Mouse (Mus musculus) cerebellum, postnatal 25 days (tissue): ENCODE results near the gene Dnajc3.

ENCODE experiments used
- DNase-seq, 2 experiments: peaks; one replicate each; pipeline ENCODE4 v3.0.0; 2021; ENCODE audit warnings: mixed read lengths in 2 of 2

Dnajc3 gene

DNA sequence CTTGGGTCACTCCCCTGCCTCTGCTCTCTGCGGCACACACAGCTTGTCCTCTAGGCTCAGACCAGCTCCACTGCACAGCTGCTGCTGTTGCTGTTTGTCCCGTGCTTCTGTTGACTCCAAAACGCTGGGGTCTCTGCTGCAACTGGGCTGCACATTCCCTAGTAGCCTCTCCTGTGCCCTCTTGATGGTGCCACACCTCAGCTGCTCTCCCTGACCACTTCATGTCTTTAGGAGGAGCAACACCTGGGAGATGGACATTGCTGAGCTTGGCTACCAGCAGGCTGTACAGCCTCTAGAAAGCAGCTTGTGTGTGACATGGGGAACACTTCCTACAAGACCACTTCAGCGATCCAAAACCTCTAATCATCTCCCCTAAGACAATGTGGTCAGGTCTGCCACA lies 46.4 kb downstream of the Dnajc3 start:
- no peak for DNase-seq

DNA sequence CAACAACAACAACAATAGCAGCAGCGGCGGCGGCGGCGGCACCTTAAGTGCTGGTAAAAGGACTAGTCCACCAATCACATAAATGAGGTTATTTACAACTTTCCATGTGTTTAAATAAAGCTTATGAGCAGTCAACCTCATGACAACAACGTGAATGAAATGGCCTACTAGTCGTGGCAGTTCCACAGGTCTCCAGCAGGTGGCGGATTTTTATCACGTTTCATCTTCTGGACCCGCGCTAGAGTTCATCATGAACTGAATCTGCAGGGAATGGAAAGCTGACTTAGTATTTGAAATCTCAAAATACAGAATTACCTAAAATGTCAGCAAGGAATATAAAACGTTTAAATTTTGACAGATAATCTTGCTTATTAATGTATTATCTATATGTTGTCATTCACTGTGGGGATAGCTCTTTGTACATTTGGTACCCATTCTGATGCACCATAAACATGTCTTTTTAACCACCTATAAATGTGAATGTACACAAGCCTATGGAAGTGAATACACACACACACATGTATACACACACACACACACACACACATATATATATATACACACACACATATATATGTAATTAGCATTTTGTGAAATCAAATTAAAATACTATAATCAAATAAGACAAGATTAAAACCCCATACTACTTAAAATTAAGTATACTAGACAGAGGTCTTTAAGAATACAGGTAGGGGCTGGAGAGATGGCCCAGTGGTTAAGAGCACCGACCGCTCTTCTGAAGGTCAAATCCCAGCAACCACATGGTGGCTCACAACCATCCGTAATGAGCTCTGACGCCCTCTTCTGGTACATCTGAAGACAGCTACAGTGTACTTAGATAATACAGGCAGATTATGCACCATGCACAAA lies 49.1 kb downstream of the Dnajc3 start:
- peak; percentile 80 to 86 for DNase-seq

DNA sequence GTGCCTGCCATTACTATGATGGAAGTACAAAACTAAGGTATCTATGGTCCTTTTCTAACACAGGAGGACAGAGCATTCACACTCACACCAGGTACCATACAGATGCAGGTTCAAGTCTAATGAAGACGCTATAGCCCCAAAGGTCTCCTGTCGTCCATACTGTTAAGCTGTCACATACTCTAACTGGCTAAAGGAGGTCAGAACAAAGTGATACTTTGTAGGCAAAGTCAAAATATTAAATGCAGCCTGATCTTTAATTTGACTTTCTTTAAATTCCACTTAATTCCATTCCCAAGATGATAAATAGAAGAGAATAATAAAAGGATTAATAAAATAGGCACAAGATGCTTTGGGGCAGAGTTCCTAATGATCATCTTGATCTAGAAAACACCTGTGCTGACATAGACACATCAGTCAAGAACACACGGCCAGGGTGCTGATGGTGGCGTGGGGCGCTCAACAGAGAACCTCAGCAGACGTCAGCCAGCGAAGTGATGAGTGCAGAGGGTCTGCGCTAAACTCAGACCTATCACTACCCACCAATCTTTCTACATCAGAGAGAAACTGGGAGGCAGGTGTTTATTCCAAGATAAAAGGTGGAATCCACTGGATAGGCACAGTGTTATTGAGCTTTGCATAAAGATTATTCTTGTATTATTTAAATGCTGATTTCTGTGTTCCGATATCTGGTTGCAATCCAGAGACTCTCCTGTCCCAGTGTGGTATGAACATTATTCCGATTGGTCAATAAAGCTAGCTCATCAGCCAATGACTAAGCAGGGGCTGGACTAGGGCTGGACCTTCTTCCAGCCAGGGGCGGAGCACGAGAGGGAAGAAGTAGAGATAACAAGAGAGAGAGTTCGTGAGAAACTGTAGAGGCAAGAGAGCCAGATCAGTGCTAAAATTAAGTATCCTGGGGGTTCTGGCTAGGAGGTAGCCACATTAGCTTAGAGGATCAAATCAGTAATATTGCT lies 50.0 kb downstream of the Dnajc3 start:
- DNase-seq: no peak

DNA sequence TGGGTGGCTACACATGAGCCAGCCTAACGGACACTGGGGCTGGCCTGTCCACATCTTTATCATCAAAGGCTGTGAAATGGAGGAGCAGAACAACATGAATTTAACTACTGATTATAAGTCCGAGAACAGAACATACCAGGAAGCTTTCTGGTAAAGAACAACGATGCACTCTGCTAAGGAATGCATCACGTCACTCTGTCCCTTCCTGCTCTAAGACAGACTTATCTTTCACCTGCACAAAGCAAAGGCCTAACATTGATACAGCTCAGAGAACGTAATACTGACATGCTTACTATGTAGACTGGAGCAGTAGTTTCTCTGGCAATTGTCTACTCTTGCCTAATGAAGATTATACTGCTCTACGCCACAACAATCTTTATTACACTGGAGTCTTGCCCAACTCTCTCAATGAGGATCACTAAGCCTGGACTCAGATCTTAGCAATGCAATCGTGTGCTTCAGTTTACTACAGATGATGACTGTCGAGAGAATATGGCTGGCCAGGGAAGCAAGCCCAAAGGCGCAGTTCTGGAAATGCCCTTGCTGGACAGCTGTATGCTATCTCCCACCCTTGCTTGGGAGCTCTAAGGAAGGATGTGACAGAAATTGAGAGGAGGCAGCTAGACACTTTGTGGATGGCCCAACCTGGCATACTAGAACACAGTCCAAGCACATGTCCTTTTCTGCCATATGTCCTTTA lies 57.6 kb downstream of the Dnajc3 start:
- no peak for DNase-seq

DNA sequence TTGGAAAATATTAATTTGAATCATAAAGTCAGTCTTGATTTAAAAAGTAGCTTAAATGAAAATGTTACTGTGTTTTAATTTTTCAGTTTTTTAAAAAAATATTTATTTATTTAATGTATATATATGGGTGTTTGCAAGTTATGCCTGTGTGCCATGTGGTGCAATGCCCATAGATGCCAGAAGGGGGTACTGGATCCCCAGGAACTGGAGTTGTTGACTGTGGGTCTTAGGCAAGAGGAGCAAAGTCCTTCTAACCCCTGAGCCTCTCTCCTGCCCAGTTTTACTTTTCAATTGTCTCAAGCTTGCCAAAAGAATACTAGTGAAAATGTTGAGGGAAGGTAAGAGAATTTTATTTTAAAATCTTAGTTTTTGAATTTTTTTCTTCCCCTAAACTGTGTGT lies 65.5 kb downstream of the Dnajc3 start:
- peak in 1 of 2 experiments; percentile 44 for DNase-seq

DNA sequence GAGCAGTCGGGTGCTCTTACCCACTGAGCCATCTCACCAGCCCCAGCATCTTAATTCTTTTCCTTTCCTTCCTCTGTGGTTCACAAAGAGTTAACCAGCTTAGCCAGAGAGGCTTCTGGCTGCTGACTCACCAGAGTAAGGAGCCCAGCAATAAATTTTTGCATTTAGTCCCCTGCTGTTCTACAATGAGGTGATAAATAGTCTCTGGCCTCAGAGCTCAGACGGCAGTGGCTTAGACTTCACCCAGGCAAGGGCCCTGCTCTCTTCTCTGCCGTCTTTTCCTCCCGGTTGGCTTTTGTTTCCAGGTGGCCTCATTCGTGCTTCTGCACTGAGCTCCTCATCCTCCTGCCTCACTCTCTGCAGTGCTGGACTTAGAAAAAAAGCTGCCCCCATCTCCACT lies 68.1 kb downstream of the Dnajc3 start:
- peak in 1 of 2 experiments; percentile 28 for DNase-seq

DNA sequence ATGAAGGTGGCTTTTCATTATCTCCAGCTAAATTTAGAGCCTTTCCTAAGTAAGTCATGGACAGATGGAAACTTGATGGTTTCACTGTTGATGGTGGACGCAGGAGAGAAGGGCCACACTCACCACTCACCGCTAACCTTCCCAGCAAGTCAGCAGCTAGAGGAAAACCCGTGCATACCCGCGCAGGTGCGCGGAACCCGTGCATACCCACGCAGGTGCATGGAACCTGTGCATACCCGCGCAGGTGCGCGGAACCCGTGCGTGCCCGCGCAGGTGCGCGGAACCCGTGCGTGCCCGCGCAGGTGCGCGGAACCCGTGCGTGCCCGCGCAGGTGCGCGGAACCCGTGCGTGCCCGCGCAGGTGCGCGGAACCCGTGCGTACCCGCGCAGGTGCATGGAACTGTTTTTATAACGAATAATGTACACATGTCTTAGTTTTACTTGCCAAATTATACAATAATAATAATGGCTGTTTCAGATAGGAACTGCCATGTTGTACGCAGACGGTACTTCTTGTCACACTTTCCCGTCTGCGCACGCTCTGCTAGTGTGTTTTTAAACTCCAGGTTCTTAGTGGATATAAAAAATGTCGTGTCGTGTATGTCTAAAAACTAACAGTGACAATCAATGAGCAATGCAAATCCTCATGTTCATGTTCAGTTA lies 68.8 kb downstream of the Dnajc3 start:
- peak; percentile 61 to 65 for DNase-seq

DNA sequence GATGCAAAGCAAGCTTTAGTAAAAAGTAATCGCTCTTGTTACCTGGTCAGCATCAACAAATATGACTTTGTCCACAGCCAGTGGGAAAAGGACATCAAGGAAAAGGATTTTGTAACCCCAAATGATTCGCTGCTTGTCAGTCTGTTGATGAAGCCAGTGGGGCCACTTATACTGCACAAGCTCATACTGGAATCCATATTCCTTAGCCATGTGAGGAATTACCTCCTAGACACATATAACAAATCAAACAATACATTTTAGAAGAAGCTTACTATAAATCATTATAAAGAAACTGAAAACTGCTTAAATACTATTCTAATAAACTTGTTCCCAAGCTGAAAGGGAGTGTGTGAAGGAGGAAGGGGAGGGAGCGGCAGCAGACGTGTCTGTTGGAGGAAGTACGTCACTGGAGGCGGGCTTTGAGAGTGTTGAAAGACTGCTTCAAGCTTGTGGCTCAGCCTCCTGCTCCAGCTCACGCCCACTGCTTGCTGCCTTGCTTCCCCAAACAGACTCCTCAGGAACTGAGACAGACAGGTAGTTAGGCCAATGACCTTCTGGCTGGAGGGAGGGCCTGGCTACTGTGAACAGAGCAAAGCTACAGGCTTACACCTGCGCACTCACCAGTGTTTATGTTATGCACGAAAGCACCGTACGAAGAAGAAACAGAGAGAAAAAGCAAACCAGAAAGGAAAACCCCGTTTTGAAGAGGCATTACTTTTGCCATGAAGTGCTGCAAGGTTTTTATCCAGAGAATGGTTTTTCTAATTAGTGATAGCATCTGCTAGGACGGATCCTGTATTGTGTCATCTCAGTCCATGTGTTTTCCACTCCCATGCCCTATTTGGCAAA lies 69.6 kb downstream of the Dnajc3 start:
- DNase-seq: peak; percentile 98 to 99

DNA sequence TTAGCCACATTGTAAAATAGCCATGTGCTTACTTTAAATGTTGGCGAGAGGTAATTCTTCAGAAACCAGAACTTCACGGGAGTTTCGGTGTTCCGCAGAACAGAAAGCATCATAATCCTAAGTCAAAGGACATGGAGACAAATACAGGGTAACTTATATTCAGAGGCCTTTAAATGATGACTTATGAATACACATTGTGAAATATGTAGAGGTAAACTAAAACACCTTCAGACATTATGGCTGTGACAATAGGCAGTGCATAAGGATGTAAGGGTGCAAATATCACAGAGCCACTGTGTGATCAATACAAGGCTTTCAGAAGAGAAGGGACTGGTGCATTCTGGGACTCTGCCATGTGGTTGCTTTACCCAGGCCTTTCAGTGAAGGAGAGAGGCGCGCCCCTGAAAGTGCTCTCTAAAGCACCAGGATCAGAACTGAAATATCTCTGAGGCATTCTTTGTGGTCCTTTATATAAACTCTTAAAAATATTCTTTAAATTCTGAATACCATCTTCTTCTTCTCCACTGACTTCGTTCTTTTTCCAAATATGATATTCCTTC lies 70.3 kb downstream of the Dnajc3 start:
- no peak for DNase-seq

DNA sequence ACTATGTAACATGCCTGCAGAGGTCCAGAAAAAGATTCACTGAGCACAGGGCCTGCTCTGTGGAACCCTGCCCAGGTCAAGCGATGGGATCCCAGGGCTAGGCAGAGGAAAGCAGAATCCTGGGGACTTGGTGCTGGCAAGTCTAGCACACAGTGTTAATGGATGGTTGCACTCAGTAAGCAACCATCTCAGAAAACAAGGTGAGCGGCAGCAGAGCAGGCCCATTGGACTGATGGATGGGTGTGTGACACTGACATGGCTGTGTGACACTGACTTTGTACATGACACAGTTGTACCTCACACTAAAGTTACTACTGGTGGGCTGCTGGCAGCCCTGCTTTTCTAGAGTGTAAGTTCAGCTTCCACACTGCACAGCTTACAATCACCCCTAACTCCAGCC lies 71.8 kb downstream of the Dnajc3 start:
- DNase-seq: no peak

DNA sequence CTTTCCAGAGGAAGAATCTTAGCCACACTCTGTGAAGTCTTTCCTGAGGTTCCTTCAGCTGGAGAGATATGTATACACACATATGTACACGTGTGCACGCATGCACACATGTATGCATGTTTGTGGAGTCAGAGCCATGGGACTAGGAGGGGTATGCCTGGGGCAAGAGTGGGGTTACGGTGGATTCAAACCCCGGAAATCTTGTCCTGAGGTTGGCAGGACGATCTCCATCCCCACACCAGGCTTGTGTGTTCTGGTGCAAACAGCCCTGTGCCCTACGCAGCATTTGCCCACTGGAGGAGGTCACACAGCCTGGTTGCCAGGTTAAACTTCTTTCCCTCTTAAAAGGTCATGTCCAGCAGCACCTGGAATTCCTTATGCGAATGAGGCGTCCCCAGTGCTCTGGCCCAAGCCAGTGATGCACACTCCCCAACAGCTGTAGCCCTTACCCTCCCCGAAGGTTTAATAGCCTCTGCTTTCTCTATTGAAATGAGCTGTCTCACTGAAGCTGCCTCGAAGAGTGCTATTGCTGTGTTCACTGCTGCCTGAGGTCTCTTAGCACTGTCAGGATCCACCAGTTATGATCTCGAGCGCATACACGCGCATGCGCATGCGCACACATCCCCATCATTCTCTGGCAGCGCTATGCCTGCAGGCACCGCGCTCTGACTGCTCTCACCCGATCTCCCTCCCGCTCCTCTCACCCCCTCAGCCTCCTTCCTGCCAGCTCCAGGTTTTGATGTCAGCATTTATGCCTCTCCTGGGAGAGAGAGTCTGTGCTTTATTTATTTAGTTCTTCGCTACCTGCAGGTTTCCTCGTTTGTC lies 75.0 kb downstream of the Dnajc3 start:
- DNase-seq: peak; percentile 77 to 87

DNA sequence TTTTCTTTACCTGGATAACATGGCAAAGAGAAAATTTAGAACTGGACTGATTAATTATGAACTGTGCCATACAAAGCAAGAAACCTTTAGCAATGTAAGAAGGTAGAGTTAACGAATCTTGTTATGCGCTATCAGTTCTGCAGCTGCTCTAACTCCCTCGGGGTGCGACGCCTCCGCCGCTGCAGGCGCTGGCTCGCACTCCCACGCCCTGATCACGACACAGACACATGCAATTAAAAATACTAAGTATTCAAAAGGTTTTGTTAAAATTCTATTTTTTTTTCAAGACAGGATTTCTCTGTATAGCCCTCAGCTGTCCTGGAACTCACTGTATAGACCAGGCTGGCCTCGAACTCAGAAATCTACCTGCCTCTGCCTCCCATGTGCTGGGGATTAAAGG lies 75.8 kb downstream of the Dnajc3 start:
- DNase-seq: no peak

DNA sequence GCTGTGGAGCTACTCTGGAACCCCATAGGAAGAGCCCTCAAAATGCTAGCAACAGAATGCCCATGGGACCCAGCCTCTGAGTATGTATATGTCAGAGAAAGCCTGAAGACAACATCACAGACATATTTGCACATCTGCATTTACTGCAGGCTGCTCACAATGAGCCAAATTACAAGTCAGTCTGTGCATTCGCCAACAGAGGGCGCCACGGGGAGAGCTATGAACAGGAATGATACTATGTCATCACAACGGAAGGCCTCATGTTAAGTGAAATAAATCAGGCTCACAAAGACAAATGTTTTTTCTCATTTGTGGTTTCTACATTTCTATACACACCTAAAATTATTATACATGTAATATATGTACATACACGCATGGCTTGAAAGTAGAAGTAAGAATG lies 88.1 kb downstream of the Dnajc3 start:
- peak in 1 of 2 experiments; percentile 30 for DNase-seq

DNA sequence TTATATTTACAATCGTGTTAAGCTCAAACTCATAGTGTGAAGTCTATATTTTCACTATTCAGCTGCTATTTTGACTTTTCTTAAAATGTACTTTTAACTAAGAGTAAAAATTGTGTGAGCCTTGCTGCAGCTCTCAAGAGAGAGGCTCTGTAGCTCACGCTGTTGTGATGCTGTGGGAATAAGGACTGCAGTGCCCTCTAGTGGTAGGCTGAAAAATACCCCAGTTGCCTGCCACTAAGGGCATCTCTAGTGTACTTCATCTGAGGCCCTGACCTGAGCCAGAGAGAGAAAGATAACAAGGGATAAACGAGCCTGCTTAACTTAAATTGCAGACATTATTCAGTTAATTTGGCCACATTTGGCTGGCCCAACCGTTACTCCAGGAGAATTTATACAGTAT lies 89.4 kb downstream of the Dnajc3 start:
- DNase-seq: peak; percentile 43 to 66

DNA sequence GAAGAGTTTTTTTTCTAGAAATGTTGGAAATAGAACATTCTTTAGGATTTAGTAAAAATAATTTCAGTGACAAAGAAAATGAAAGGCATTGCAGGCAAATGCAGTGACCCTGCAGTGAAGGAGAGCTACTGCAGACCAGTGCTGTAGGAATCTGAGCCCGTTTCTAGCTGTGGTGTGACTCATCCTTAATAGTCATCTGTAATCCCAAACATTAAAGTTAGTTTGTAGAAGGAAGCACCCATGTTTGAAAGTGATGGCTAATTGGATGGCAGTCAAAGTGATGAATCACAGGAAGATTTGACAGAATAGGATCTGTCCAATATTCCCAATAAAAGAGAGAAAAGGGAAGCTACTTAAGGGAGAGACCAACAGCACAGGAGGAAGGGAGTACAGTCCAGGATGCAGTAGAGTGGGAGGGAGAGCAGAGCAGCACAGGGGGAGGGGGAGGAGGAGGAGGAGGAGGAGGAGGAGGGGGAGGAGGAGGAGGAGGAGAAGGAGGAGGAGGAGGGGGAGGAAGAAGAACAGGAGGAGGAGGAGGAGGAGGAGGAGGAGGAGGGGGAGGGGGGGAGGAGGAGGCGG lies 90.0 kb downstream of the Dnajc3 start:
- DNase-seq: no peak
